Mouse (Mus musculus) megakaryocyte, embryonic 14.5 days (primary cell): ENCODE data around the gene Arrdc4.

Experiments
- FLI1 ChIP-seq: IDR thresholded peaks from 2 replicates; pipeline ENCODE4 v1.6.1; 2012; ENCODE audit warnings: low read length, inconsistent platforms, mixed read lengths
- GATA1 ChIP-seq: IDR thresholded peaks from 3 replicates; pipeline ENCODE4 v1.6.1; 2012; ENCODE audit warnings: mixed read lengths, low read length, inconsistent platforms, borderline replicate concordance

DNA sequence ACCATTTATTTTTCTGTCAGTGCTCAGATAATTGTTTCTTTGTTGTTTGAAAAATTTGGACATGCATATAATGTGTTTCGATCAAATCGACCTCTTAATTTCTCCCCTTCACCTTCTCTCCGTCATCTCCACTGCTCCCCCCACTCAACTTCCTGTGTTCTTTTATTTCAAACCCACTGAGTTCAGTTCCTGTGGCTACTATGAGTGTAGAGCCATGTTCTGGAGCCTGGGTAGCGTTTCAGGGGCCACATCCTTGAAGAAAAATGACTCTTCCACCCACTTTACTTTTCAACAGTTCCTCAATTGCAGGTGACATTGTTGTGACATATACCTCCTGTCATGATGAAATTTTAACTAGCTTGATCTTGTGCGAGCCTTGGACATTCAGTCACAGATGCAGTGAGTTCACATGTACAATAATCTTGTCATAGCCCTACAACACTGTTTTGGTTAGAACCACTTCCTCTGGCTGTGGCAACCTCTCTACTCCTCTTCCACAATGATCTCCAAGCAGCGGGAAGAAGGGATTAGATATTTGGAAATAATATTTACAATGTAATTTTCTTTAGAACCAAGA lies 10.2 kb upstream of the Arrdc4 start:
- TF ChIP-seq GATA1 = no peak
- no peak for TF ChIP-seq FLI1
